In genomic region chr11:22957791-22958374, GRCm38 (mm10) we compare ENCODE assay signal across 11 mouse cellular contexts. TPM values are rescaled to one million over a fixed set of nuclear protein-coding genes. Genes with fewer than 3 reads are reported as not detected.
DNase-seq lines count a peak whose midpoint lies in the region; ATAC-seq and TF ChIP-seq lines count a peak whose summit lies in the region.
"Had no signal": no experiment of that assay in that cellular context is flagged by ENCODE, and none has a peak within 500 bp of the region (broad histone marks: within the 10 kb centered on the region; RNA-seq: fewer than 3 reads in every experiment).

No protein-coding gene starts in this region.

- peak; percentile 62 for DNase-seq in CD4-positive, CD25-positive, alpha-beta regulatory T cell, adult 2 months (ENCODE audit: low read depth, low spot score)
- no peak for DNase-seq in layer of hippocampus, adult 2 months (ENCODE audit: low spot score in 2 of 2)
- DNase-seq in layer of hippocampus, postnatal 10 days (ENCODE audit: low spot score in 2 of 2), result no peak
- DNase-seq in thymus, postnatal 4 days, result peak; percentile 29
- DNase-seq in thymus, adult 18-20 months, result no peak
- no peak for DNase-seq in adrenal gland, adult (ENCODE audit: inconsistent age in 2 of 2, low spot score in 1 of 2)
- DNase-seq in adrenal gland, postnatal 10 days, result no peak
- DNase-seq: cerebellum, adult 11 months had no signal

- no peak overlapping the region for H3K27ac ChIP-seq in layer of hippocampus, adult 2 months
- H3K27ac ChIP-seq: intestine, embryonic 15.5 days; macrophage had no signal

- TF ChIP-seq CTCF in layer of hippocampus, adult 2 months (conservative IDR thresholded peaks at IDR 0.05), result peak; percentile 80

- no peak overlapping the region for H3K4me3 ChIP-seq in layer of hippocampus, adult 2 months
- H3K4me3 ChIP-seq: intestine, embryonic 15.5 days had no signal

- no peak for ATAC-seq in CD4-positive, CD25-positive, alpha-beta regulatory T cell, adult 4 months

RNA-seq across cellular contexts. Expression of gene Zrsr1, which starts 13.9 kb away (rescaled TPM):
- polyA plus RNA-seq in CD4-positive, CD25-positive, alpha-beta regulatory T cell, adult 4 months (2017; shearing (Covaris generic)), result 10 to 100 TPM in 1 of 2 experiments, 1 to 10 TPM in 1; 8.2 to 10.2 TPM
- 10 to 100 TPM; 67.3 to 67.9 TPM for total RNA-seq in layer of hippocampus, adult 2 months (2021)
- total RNA-seq in layer of hippocampus, postnatal 10 days (2021), result 10 to 100 TPM; 49.6 to 50.9 TPM
- total RNA-seq in adrenal gland, postnatal 10 days (2021), result 10 to 100 TPM; 15.3 to 18.9 TPM

RNA-seq across cellular contexts. Expression of gene Gm28048, which starts 24.0 kb away (rescaled TPM):
- polyA plus RNA-seq in CD4-positive, CD25-positive, alpha-beta regulatory T cell, adult 4 months (2017; shearing (Covaris generic)), result 10 to 100 TPM; 25.1 to 38.5 TPM
- 10 to 100 TPM in 1 of 2 experiments, 1 to 10 TPM in 1; 9.3 to 11.1 TPM for total RNA-seq in layer of hippocampus, adult 2 months (2021)
- 1 to 10 TPM; 5.5 to 8.3 TPM for total RNA-seq in layer of hippocampus, postnatal 10 days (2021)
- total RNA-seq in adrenal gland, postnatal 10 days (2021), result 10 to 100 TPM; 27.1 to 33.0 TPM

RNA-seq across cellular contexts. Expression of gene Commd1, which starts 24.3 kb away (rescaled TPM):
- 10 to 100 TPM; 78.2 to 81.2 TPM for polyA plus RNA-seq in CD4-positive, CD25-positive, alpha-beta regulatory T cell, adult 4 months (2017; shearing (Covaris generic))
- 10 to 100 TPM; 51.2 to 60.4 TPM for total RNA-seq in layer of hippocampus, adult 2 months (2021)
- 10 to 100 TPM; 58.9 to 72.5 TPM for total RNA-seq in layer of hippocampus, postnatal 10 days (2021)
- 100 to 1,000 TPM; 128 to 134 TPM for total RNA-seq in adrenal gland, postnatal 10 days (2021)

RNA-seq across cellular contexts. Expression of gene Cct4, which starts 32.4 kb away (rescaled TPM):
- polyA plus RNA-seq in CD4-positive, CD25-positive, alpha-beta regulatory T cell, adult 4 months (2017; shearing (Covaris generic)), result 100 to 1,000 TPM; 181 to 233 TPM
- total RNA-seq in layer of hippocampus, adult 2 months (2021), result 100 to 1,000 TPM; 100 TPM
- total RNA-seq in layer of hippocampus, postnatal 10 days (2021), result 100 to 1,000 TPM; 139 to 143 TPM
- 100 to 1,000 TPM; 175 to 185 TPM for total RNA-seq in adrenal gland, postnatal 10 days (2021)

RNA-seq across cellular contexts. Expression of gene Fam161a, which starts 49.4 kb away (rescaled TPM):
- polyA plus RNA-seq in CD4-positive, CD25-positive, alpha-beta regulatory T cell, adult 4 months (2017; shearing (Covaris generic)), result 1 to 10 TPM; 3.1 to 3.8 TPM
- 1 to 10 TPM; 4.6 to 5.2 TPM for total RNA-seq in layer of hippocampus, adult 2 months (2021)
- total RNA-seq in layer of hippocampus, postnatal 10 days (2021), result 1 to 10 TPM; 5.7 to 6.1 TPM
- 10 to 100 TPM; 16.2 to 28.9 TPM for total RNA-seq in adrenal gland, postnatal 10 days (2021)

Comparison
In these comparisons a context has a peak if more than half of its experiments do, and no peak if none do; other contexts are left out.
1. DNase-seq: peak in CD4-positive, CD25-positive, alpha-beta regulatory T cell, adult 2 months (single experiment) and thymus, postnatal 4 days (single experiment); none in layer of hippocampus, adult 2 months (0 of 2), layer of hippocampus, postnatal 10 days (0 of 2), thymus, adult 18-20 months (0 of 2), adrenal gland, adult (0 of 2) and adrenal gland, postnatal 10 days (single experiment).